Mouse (Mus musculus): ENCODE results near the gene Minar1. TPM values are rescaled to one million over a fixed set of nuclear protein-coding genes. Genes with fewer than 3 reads are reported as not detected.

Minar1 gene
- total RNA-seq, 2 experiments from 2014 or later: 2.7 to 2.8 TPM

Other genes starting within 250 kb of the Minar1 start
- 10 to 100 TPM; 25.9 to 28.2 TPM for gene Tmed3, start 81.9 kb upstream of the Minar1 start, total RNA-seq (2021)
- gene Ankrd34c, start 115.3 kb upstream of the Minar1 start, total RNA-seq (2021): 1 to 10 TPM; 1.0 to 1.4 TPM